Mouse (Mus musculus): ENCODE data around the gene D10Jhu81e.

Gene D10Jhu81e

DNA sequence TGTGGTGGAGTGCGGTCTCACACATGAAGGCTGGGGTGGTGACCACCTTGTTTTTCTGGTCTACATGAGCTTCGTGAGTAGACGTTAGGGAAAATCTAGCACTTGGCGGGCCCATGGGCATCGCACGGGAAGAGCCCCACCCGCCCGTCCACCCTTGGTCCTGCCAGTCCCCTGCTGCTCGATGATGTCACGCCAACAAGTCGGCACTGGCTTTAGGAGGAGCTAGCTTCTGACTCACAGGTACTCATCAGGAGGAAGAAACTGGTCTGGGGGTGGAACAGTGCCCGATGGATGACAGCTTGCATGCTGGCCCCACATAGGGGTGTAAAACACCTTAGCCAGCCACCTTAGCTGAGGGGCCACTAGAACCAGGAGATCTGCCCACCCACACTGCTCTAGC lies 6.9 kb downstream of the D10Jhu81e start:
- DNase-seq, result no peak

- DNase-seq, result no peak
These were observed 8.5 kb downstream of the D10Jhu81e start for GRCm38 (mm10) chr10:78161096-78161495.

GRCm38 (mm10) chr10:78160369-78161095 lies 9.1 kb downstream of the D10Jhu81e start:
- DNase-seq, result peak; percentile 96

GRCm38 (mm10) chr10:78159906-78160305 lies 9.7 kb downstream of the D10Jhu81e start:
- peak; percentile 99 for DNase-seq

DNA sequence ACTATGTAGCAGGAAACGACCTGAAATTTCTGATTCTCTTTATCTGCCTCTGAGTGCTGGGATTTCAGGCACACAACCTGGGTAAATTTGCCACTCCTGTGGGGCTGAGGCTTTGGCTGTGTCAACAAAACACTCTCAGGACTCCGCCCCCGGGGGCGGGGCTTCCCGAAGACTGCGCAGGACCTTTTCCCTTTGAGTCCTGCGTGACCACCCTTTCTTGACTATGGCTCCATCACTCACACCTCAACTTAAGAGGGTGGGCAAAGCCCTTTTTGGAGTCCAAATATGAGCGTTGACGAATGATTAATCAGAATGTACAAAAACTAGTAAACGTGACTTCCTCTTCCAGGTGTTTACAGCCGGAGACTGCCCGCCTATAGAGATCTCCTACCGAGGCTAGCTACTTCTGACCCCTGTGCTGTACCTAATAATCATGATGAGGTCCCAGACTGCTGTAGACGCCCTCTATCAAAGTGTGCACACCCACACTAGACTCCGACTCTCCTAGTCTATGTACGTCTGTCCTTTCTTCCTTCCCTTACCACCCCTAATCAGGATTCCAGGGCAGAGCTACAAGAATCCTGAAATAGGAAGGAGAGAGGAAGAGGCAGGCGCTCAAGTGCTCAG lies 10.2 kb downstream of the D10Jhu81e start:
- DNase-seq, result peak; percentile 97

DNA sequence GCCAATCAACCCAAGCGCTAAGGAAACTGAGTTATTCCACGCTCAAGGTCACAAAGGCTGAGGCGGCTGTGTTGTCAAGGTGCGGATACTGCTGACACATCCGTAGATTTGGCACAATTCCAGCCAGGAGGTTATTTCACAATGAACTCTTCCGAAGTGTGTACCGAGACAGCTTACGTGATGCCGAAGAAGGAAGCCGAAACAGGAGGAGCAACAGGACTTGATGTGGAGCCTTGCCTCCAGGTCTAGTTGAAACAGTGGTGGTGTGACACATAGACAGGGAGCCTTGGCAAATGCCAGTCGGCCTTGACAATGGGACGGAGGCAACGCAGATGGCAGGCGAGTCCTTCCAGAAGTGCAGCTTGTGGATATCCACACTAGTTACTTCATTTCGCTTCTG lies 11.5 kb downstream of the D10Jhu81e start:
- DNase-seq, result no peak

DNA sequence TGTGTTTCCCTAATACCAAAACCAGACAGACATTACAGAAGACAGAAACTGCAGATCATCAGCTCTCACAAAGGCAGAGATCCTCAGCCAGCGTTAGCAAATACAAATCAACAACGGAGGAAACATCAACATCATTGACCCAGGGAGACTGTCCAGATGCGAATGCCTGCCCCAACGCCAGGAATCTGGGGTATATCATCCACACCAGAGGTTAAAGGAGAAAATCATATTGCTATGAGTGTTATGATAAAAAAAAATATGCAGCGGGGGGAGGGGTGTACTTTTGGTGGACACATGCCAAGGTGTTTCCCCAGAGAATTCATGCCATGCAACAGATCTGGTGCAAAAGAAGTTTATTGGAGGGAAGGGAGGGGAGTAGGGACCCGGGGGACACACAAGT lies 12.7 kb downstream of the D10Jhu81e start:
- no peak for DNase-seq

DNA sequence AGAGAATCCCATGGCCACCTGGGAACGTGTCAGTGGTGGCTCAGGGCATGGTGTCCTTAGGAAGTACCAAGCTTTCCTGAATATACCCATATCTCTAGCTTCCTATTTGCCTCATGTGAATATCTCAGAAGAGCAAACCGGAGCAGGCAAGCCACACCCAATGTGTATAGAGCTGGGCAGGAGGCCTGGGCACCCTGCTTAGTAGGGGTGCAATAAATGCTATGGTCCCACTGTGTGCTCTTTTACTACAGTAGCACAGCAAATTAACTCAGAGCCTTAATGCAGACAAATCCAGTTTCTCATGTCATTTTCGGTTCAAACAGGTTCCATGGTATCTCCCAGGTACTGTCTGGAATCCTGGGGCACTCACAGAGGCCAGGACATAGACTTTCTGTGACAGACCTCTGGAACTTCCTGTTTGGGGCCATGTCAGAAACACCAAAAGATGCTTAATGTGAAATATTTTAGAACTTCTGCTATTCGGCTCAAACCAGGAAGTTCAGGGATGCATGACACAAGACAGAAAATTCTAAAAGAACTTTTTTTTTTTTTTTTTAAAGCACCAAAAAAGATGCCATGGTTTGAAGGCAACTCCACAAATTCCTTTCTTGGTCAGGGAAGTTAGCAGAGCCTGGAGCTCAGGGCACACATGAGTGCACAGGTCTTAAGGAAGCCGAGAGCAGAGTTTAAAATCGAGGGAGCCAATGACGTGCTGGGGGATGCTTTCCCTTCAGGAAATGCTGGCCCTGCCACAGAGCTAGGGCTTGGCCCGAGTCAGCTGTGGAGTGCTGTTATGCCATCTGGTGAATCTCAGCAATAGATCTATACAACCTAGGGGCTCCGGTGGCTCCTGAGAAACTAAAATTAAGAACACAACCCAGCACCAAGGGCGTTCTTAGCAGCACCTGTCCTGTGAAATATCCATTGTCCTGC lies 20.5 kb downstream of the D10Jhu81e start:
- DNase-seq, result no peak

DNA sequence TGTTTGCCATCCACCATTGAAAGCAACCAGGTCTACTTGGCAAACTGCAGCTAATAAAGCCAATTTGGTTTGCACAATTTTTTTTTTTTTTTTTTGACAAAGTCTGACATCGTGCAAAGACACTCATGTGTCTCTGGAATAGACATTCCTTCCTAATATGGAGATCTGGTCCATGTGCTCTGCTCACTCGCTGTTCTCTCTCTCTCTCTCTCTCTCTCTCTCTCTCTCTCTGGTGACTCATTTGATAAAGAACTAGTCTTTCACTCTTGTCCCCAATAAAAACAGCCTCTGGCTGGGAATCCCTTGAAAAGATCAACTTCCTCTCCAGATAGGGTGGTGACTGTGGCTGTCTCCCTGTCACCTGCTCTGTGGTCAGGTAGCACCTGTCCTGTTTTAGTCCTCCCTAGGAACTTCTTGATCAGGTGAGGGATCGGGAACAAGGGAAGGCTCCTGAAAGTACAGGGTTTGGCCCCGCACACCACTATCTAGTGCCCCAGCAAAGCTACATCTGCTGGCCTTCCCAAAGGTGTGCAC lies 21.6 kb downstream of the D10Jhu81e start:
- no peak for DNase-seq

DNA sequence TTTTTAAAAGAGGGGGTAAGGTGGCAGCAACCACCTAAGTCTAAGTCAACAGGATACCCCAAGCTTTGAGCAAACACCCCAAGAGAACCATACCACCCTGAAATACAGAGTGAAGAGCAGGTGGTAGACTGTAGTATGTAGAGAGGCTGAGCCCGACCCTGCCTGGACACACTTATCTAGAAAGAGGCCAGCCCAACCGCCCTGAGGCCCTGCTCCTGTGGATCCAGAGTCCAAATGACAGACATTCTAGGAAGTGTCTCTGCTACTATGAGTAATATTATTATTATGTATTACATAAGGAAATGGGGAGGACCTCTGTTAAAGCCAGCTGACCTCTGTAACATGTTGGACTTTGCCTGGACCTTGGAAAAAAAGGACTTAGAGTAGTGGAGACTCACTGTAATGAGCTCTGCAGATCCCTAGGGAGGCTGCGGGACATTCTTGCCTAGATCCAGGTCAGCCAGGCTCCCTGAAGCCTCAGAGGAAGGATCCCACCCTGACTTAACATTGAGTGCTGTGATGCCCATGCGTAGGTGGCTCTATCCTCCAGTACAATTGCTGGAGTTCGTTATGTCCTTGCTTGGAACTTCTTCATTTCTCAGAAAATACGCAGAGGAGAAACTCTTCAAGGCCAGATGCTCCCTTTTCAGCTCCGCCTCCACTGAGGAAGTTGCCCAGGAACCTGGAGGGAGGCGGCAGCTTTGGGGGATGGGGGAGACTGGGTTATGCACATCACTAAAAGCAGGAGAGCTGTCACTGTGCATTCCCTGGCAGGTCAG lies 25.7 kb downstream of the D10Jhu81e start:
- DNase-seq, result peak; percentile 97

GRCm38 (mm10) chr10:78140843-78141242 lies 28.7 kb downstream of the D10Jhu81e start:
- DNase-seq, result peak; percentile 92

- DNase-seq, result peak; percentile 94
These were observed 29.4 kb downstream of the D10Jhu81e start for GRCm38 (mm10) chr10:78140251-78140600.

GRCm38 (mm10) chr10:78139572-78140250 lies 29.9 kb downstream of the D10Jhu81e start:
- peak; percentile 95 for DNase-seq

- peak; percentile 97 for DNase-seq
These were observed 30.6 kb downstream of the D10Jhu81e start for GRCm38 (mm10) chr10:78138812-78139523.

DNA sequence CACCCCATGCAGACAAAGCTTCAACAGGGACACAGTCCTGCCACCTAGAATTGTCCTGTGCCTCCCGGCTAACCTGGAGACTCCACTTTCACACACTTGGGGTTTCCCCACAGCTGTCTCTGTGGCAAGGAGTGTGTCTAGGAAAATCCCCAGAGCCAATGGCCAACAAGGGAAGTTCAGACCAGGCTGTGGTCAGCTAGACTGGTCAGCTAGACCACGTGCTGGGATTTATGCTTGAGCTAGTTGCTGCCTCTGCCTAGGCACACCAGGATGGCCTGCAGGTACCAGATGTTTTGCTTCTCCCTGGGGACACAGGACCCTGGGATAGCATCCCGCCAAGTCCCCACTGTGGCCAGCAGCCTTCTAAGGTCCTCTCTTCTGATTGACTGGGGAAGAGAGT lies 32.4 kb downstream of the D10Jhu81e start:
- peak; percentile 93 for DNase-seq

DNA sequence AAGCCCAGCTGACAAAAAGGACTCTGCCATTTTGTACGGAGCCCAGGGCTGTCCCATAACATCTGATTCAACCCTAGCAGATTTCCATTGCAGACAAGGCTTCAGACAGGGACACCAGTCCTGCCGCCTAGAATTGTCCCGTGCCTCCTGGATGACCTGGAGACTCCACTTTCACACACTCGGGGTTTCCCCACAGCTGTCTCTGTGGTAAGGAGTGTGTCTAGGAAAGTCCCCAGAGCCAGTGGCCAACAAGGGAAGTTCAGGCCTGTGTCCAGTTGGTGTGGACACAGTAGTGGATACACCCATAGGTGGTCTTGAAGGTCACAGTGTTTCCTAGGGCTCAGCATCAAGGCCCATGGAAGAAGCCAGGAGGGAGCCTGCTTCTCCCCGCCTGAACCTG lies 33.6 kb downstream of the D10Jhu81e start:
- peak; percentile 95 for DNase-seq

DNA sequence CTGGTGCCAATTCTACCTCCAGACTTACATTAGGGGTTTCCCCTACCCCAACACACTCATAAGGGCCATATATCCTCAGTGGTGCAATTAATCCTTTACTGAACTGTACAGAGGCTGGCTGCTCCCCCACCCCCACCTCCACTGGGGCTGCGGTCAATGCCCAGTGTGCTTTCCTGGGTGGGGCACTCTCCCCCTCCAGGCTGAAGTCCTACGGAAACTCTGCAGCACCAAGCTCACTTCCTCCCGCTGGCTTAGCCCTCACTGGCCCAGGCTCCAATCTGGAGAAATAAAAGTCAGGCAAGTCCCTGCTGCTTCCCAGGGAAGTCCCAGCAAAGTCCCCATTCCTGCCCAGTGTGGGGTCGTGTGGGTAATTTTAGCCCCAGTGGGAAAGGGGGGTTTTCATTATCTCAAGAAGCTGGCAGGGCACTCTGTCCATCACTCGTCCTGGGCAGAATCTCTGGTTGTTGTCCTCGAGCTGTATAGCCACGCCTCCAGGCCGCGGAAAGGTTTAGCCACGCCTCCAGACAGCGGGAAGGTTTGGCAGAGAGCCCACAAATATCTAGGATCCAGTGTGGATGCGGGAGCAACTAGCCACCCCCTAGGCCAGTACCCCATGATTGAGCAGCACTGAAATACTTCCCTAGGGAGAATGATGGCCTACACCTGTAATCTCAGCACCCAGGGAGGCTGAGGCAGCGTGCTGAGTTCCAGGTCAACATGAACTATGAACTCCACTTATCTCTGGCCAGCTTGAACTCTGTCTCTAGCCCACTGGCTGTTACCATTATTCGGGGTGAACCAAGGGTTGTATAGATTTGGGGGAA lies 34.4 kb downstream of the D10Jhu81e start:
- peak; percentile 98 for DNase-seq

- peak; percentile 95 for DNase-seq
These were observed 35.2 kb downstream of the D10Jhu81e start for GRCm38 (mm10) chr10:78134400-78134799.

DNA sequence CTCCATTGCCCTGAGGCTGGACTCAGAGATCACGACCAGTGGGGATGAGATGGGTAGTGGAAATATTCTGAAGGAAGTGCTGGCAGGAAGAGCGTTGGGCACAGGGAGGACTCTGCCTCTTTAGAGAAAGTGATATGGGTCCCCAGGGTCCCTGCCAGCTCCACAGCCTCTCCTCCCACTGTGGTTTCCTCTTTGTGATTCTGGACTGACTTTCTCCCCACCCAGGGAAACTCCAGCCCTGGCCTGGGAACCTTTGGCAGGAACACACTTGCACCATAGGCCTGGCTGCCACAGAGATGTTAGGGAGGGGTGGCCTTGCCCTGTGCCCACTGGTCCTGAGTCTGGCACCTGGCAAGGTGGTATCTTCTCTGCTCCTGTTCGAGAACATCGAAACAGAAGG lies 39.6 kb downstream of the D10Jhu81e start:
- peak; percentile 97 for DNase-seq

- peak; percentile 96 for DNase-seq
These were observed 40.2 kb downstream of the D10Jhu81e start for GRCm38 (mm10) chr10:78129423-78129822.
